ENCODE assay signal across 7 mouse cellular contexts in genomic region chr12:111274447-111275149, GRCm38 (mm10). TPM values are rescaled to one million over a fixed set of nuclear protein-coding genes. Genes with fewer than 3 reads are reported as not detected.
DNase-seq lines count a peak whose midpoint lies in the region; ATAC-seq and TF ChIP-seq lines count a peak whose summit lies in the region.

No protein-coding gene starts in this region.

- peaks cover 15% of the 10 kb centered on the region for H3K4me1 ChIP-seq in lung, postnatal 0 days (ENCODE audit: insufficient read depth, low read depth, low read length)
- H3K4me1 ChIP-seq in embryonic fibroblast, embryonic 13.5 days (ENCODE audit: control insufficient read depth, insufficient read depth, low read length) = peaks cover 2% of the 10 kb centered on the region; the same call in 1 of the 2 replicates
- H3K4me1 ChIP-seq in intestine, postnatal 0 days (replicated peaks; ENCODE audit: control insufficient read depth, insufficient read depth, low read length) = 0 out of 2 replicates have a peak, but pooled peaks cover 8% of the 10 kb centered on the region
- peaks cover 19% of the 10 kb centered on the region for H3K4me1 ChIP-seq in olfactory bulb, adult 2 months (ENCODE audit: control insufficient read depth, insufficient read depth, low read length)

- H3K4me2 ChIP-seq in lung, postnatal 0 days (replicated peaks; ENCODE audit: low read depth, low read length) = peak overlapping the region; percentile 54
- H3K4me2 ChIP-seq in intestine, postnatal 0 days (replicated peaks; ENCODE audit: low read depth) = peak overlapping the region; percentile 54

- no peak for DNase-seq in lung, postnatal 0 days (ENCODE audit: low spot score)
- no peak for DNase-seq in lung, postnatal 14 days
- no peak for DNase-seq in gastrocnemius, postnatal 4 days (ENCODE audit: low spot score in 2 of 2)
- DNase-seq in layer of hippocampus, adult 11-12 months (ENCODE audit: low spot score) = no peak

- no peak for TF ChIP-seq POLR2A in embryonic fibroblast, embryonic 13.5 days (IDR thresholded peaks at IDR 0.05; ENCODE audit: low read depth, low read length)
- TF ChIP-seq POLR2A in olfactory bulb, adult 2 months (IDR thresholded peaks at IDR 0.05; ENCODE audit: insufficient read depth, low read depth, low read length) = no peak

- WGBS in lung, postnatal 0 days = 4% methylated on average over 66 of the region's 80 CpGs
- 15% methylated on average over 80 of the region's 80 CpGs for WGBS in intestine, postnatal 0 days
- 2% methylated on average over 80 of the region's 80 CpGs for WGBS in olfactory bulb, adult 2 months

- peaks cover 65% of the 10 kb centered on the region for H3K27me3 ChIP-seq in lung, postnatal 0 days (replicated peaks; ENCODE audit: insufficient read depth, low read length)
- peaks cover 47% of the 10 kb centered on the region for H3K27me3 ChIP-seq in intestine, postnatal 0 days (replicated peaks; ENCODE audit: control insufficient read depth, insufficient read depth, low read length)

- no peak; the same call in 1 of the 2 replicates for TF ChIP-seq CTCF in lung, postnatal 0 days (IDR thresholded peaks at IDR 0.05)
- no peak for TF ChIP-seq CTCF in embryonic fibroblast, embryonic 13.5 days (IDR thresholded peaks at IDR 0.05; ENCODE audit: borderline replicate concordance, insufficient read depth, low read length)
- no peak for TF ChIP-seq CTCF in intestine, postnatal 0 days (IDR thresholded peaks at IDR 0.05; ENCODE audit: low read depth)
- TF ChIP-seq CTCF in olfactory bulb, adult 2 months (IDR thresholded peaks at IDR 0.05; ENCODE audit: insufficient read depth, low read depth, low read length) = no peak

- no peak overlapping the region for H3K27ac ChIP-seq in lung, postnatal 0 days (ENCODE audit: low read length)
- H3K27ac ChIP-seq in embryonic fibroblast, embryonic 13.5 days (ENCODE audit: insufficient read depth, low read length) = no peak overlapping the region
- H3K27ac ChIP-seq in intestine, postnatal 0 days (ENCODE audit: low read depth, low read length) = no peak overlapping the region
- no peak overlapping the region for H3K27ac ChIP-seq in olfactory bulb, adult 2 months (ENCODE audit: insufficient read depth, low read depth, low read length)

- H3K9ac ChIP-seq in lung, postnatal 0 days (replicated peaks; ENCODE audit: low read depth) = no peak overlapping the region
- H3K9ac ChIP-seq in intestine, postnatal 0 days (ENCODE audit: low read depth, low read length) = no peak overlapping the region

- no peaks in the 10 kb centered on the region for H3K9me3 ChIP-seq in lung, postnatal 0 days (ENCODE audit: low read length)
- no peaks in the 10 kb centered on the region for H3K9me3 ChIP-seq in intestine, postnatal 0 days (ENCODE audit: control insufficient read depth)

- H3K4me3 ChIP-seq in lung, postnatal 0 days (ENCODE audit: low read depth, low read length) = peak overlapping the region; percentile 33
- peak overlapping the region; percentile 6; the same call in 1 of the 2 replicates for H3K4me3 ChIP-seq in embryonic fibroblast, embryonic 13.5 days (ENCODE audit: insufficient read depth, low read length)
- H3K4me3 ChIP-seq in intestine, postnatal 0 days (ENCODE audit: low read depth, low read length) = peak overlapping the region; percentile 31
- peak overlapping the region; percentile 38 for H3K4me3 ChIP-seq in olfactory bulb, adult 2 months (ENCODE audit: insufficient read depth, low read depth, low read length)

- no peak; the same call in 1 of the 2 replicates for ATAC-seq in lung, postnatal 0 days
- no peak for ATAC-seq in intestine, postnatal 0 days

- H3K36me3 ChIP-seq in lung, postnatal 0 days (ENCODE audit: insufficient read depth, low read length) = no peaks in the 10 kb centered on the region
- H3K36me3 ChIP-seq in intestine, postnatal 0 days (ENCODE audit: control insufficient read depth, insufficient read depth) = peaks cover 37% of the 10 kb centered on the region

- no peak for TF ChIP-seq EP300 in lung, postnatal 0 days (IDR thresholded peaks at IDR 0.05)

RNA-seq across cellular contexts. Expression of gene Amn, which starts 3.7 kb away (rescaled TPM):
- 0.31 and 0.40 TPM in 2 replicates for polyA plus RNA-seq in lung, postnatal 0 days (2015; fragmentation: Nextera tagmentation; extraction: Ambion mirVana)
- 0.48 TPM in 1 of 2 replicates, not detected in the other for polyA plus RNA-seq in embryonic fibroblast, embryonic 13.5 days (2011; ENCODE audit: insufficient read length, low read depth, missing spikeins)
- 528 and 608 TPM in 2 replicates for polyA plus RNA-seq in intestine, postnatal 0 days (2015; fragmentation: Nextera tagmentation; extraction: Ambion mirVana)
- polyA plus RNA-seq in olfactory bulb, adult 2 months (2012; ENCODE audit: insufficient read depth, insufficient read length, low replicate concordance, missing spikeins) = not detected in 2 replicates
- total RNA-seq in gastrocnemius, postnatal 4 days (2021) = under 1 TPM in 1 of 2 experiments, not detected in 1; 0.44 TPM

Comparison
In these comparisons a context has a peak if more than half of its experiments do, and no peak if none do; other contexts are left out.
1. RNA of gene Amn, which starts 3.7 kb away (polyA plus RNA-seq): 528 to 608 TPM in intestine, postnatal 0 days; 0.31 to 0.40 TPM in lung, postnatal 0 days, 0.48 TPM in embryonic fibroblast, embryonic 13.5 days and not detected in olfactory bulb, adult 2 months; every median in the first group is over 100 times any median in the second.
2. Peak in every context shown above with its lines, with median percentiles within 50 percentile points of each other: H3K4me3 ChIP-seq.